Mouse (Mus musculus): Measurements from ENCODE around the gene Olfr317.
"Not testable (repeated sequence)": the region's sequence is repeated elsewhere in the genome, so short reads cannot be mapped to it uniquely, and the experiment has no call there.

Olfr317 gene

DNA sequence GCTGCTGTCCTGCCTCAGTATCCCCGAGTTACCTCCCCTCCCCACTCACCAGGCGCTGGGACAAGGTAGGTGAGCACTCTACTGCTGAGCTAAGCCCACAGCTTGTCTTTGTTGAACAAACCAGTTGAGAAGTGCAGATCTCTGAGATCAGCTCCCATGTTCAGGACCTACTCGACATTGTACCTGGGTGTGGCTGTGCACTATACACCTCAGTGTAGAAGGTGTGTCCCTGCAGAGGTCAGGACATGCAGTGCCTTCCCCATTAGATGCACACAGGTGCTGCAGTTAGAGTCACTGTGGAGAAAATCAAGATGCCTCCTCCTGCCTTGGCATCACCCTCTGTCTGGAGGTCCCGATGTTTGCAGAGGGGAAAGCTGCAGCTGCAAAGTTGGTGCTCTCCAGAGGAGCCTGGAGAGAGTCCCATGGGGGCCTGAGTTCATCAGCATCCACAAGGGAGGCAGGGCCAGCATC lies at the start of gene Olfr317:
Gene Olfr317, minus strand, starts transcription at position 421 of the 471 bp plus-strand sequence.
- DNase-seq (ENCODE audit: low read depth, low spot score) = no peak

GRCm38 (mm10) chr11:58788346-58788745 lies 49.3 kb upstream of the Olfr317 start:
- no peak for DNase-seq (ENCODE audit: low read depth, low spot score)

DNA sequence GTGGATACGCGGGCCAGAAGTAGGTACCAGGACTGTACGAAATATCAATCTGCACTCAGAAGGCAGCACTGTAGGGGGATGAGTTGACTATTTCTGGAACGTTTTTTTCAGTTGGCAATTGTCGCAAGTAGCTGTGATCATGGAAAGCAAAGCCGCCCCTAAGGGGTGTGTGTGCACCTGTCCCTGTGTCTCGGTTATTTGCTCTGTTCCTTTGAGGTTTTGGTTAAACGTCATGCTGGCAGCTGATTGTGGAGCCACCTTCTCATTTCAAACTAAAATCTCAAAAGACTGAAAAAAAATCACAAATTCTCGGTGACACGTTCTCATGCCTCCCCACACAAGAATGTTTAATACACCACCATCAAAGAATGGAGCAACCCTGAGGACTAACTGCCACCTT lies 48.6 kb upstream of the Olfr317 start:
- no peak for DNase-seq (ENCODE audit: low read depth, low spot score)

DNA sequence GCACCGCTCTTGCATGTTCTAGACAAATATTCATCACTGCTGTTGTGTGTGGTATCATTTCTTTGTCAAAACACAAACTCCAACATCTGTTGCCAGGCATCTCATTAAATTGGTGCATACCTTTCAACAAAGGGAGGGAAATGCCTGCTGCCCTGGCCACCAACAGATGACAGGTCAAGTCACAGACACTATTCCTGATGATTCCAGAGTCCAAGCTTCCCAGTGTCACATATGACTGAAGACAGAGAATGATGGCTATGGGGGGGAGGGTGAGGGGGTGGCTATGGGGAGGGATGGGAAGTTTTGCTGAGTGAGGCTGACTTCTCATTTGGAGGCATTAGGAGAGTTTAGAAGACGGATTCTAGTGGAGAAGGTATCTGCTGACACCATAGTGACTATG lies 45.2 kb upstream of the Olfr317 start:
- DNase-seq (ENCODE audit: low read depth, low spot score) = no peak

DNA sequence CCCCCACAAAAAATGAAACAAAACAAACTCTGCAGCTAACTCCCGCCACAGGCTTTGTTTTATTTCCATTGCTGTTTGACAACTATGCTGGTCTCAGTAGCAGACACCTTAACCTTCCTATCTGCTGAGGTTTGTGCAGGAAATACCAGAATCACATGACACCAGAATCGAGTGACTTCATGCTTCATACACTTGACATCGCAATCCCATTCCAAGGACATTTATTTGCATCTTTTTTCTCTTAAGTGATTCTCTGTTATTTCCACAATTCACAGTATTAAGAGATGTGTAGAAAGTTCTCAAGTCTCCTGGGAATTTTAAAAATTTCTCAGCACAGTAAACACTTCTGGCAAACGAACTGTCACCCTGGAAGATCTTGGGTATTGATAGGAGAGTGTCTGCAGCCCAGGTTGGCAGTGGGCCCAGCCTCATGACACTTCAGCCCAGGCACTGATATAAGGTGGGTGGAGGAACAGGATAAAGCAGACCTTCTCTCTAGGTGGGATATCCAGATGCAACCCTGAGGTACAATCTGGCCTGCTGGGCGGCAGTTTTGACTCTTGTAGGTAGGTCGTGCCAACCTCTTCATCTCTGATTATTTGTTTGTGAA lies 43.6 kb upstream of the Olfr317 start, which contains the start of gene Olfr314:
Gene Olfr314, plus strand, starts transcription at position 473 of the 610 bp plus-strand sequence.
- DNase-seq (ENCODE audit: low read depth, low spot score) = no peak

DNA sequence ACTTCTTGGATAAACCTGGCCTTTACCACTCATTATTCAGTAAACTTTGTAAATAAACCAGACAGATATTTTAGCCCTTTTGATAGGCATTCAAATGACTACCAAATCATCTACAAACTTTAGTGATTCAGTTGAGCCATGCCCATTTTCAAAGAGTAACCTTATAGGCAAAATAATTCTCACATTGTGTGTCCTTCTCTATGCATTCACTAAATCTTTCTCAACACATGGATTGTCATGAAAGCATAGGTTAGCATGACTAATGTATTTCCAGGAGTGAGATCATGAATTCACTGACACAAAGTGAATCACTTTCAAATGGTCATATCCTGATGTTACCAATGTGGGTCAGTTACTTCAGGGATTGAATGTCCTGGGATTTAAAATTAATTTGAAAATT lies 33.9 kb upstream of the Olfr317 start, which contains the start of gene Olfr315:
Gene Olfr315, plus strand, starts transcription at position 301 of the 400 bp plus-strand sequence.
- DNase-seq (ENCODE audit: low read depth, low spot score) = no peak

DNA sequence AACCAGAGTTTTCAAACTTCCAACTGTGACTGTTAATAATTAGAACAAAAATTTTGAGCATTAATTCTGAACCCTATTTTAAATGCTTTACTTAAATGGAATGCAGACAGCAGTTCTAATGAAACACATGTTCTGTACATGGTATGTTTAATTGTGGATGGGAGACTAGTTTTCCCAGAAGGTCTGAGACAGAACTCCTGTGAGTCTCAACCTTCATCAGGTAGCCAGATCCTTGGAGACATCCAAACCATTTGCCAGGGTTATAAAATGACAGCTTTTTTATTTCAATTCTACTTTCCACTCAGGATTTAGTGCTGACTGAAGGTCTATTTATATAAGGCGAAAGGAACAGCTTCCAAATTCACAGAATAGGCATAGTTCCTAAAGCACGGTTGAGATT lies 13.4 kb upstream of the Olfr317 start, which contains the start of gene Olfr316:
Gene Olfr316, plus strand, starts transcription at position 301 of the 400 bp plus-strand sequence.
- DNase-seq (ENCODE audit: low read depth, low spot score) = no peak

GRCm38 (mm10) chr11:58751096-58751495 lies 12.1 kb upstream of the Olfr317 start:
- DNase-seq (ENCODE audit: low read depth, low spot score) = not testable (repeated sequence)

DNA sequence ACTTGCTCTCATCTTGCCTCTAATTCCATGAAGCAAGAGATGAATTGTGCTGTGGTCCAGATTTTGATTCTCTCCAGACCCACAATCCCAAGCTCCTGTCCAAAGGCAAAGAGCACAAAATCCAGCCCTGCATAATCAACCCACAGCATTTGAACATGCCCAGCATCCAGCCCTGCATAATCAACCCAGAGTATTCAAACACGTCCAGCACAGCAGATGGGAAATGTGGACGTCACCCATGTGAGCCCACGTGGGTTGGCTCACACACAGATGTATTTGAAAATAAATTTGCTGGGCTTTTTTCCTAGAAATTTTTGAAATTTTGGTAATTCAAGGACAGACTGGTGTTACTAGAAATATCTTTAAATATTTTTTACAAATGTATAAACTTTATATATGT lies 5.6 kb downstream of the Olfr317 start:
- DNase-seq (ENCODE audit: low read depth, low spot score) = no peak

DNA sequence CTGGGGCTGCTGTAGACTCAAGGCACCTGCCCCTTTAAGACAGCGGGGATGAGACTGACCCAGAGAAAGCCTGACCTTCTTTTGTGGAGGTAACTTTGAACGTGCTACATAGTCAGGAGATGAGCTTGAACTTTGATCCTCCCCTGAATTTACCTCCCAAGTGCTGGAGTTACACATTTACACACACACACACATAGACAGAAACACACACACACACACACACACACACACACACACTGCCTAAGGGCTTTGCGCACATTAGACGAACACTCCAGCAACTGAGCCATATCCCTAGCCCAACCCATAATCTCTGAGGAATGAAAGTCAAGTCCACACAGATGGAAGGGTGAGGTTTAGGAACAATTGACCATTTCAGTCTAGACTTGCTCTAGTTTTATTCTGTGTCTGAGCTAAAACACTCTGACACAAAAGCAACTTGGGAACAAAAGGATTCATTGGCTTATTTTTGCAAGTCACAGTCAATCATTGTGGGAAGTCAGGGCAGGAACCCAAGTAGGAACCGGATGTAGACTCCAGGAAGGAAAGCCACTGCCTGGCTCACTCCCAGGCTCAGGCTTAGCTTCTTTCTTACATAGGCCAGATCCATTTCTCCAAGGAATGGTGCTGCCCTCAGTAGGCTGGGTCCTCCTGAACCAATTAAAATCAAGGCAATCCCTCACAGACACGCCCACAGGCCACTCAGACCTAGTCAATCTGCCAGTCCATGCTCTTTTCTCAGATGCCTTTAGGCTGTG lies 10.9 kb downstream of the Olfr317 start:
- not testable (repeated sequence) for DNase-seq (ENCODE audit: low read depth, low spot score)

GRCm38 (mm10) chr11:58723914-58724313 lies 15.1 kb downstream of the Olfr317 start, which contains the start of gene Olfr318:
Gene Olfr318, minus strand, starts transcription at chr11:58724014.
- DNase-seq (ENCODE audit: low read depth, low spot score) = no peak

DNA sequence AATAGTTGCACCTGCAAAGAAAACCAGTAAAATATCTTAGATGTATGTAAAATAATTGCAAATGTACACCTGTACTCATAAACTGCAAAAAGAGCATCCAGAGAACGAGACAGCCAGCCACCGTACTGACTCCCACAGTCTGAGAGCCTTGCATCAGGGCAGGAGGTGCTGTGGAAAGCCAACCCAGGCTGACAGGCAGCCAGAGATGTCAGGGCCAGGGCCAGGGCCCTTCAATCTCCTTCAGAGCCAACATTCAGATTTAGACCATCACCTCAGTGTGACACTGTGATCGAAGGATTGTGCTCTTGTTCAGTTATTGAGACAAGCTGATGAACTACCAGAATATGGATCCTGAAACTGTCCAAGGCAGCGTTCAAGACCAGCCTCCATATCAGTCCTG lies 19.3 kb downstream of the Olfr317 start:
- no peak for DNase-seq (ENCODE audit: low read depth, low spot score)

- DNase-seq (ENCODE audit: low read depth, low spot score) = not testable (repeated sequence)
These were observed 21.3 kb downstream of the Olfr317 start for GRCm38 (mm10) chr11:58717723-58718122.

DNA sequence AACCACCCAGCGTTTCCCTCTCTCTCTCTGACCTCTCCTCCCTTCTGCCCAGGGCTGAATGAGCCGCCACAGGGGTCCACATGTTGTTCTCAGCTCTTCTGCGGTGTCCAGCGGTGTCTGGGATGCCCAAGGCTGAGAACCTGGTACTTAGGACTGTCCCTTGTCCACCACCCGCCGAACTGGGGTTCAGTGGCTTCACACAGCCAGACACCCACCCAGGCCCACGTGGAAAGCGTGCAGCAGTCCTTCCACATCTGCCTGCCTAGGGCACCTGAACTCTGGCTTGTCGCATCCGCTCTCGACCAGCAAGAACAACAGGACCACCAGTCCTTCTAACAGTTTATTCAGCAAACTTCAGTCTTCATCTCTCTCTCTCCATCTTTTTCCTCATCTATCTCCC lies 29.9 kb downstream of the Olfr317 start:
- no peak for DNase-seq (ENCODE audit: low read depth, low spot score)

DNA sequence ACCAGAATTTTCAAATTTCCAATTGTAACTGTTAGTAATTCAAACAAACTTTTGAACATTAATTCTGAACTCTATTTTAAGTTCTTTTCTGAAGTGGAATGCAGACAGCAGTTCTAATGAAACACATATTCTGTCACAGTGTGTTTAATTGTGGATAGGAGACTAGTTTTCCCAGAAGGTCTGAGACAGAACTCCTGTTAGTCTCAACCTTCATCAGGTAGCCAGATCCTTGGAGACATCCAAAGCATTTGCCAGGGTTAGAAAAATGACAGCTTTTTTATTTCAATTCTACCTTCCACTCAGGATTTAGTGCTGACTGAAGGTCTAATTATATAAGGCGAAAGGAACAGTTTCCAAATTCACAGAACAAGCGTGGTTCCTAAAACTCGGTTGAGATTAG lies 40.1 kb downstream of the Olfr317 start, which contains the start of gene Olfr319:
Gene Olfr319, plus strand, starts transcription at position 301 of the 400 bp plus-strand sequence.
- no peak for DNase-seq (ENCODE audit: low read depth, low spot score)
